Mouse (Mus musculus) heart, embryonic 14.5 days (tissue): ENCODE measurements around the gene Cfap97d1. TPM values are rescaled to one million over a fixed set of nuclear protein-coding genes. Genes with fewer than 3 reads are reported as not detected.

ENCODE experiments used
- polyA plus RNA-seq: library from polyadenylated mRNA; unstranded; fragments of >200 nt; fragmentation: Nextera tagmentation; extraction: Ambion mirVana; gene quantifications from 2 replicates; pipeline ENCODE4 v1.2.1, GENCODE M21; 2014

The Cfap97d1 gene
- polyA plus RNA-seq, 1 experiment from 2014 or later: not detected

Other genes with a start within 250 kb of the Cfap97d1 start
- gene Etv4, start 198.9 kb upstream of the Cfap97d1 start, polyA plus RNA-seq: 4.0 and 4.8 TPM in 2 replicates
- 13.8 and 13.9 TPM in 2 replicates for gene Meox1, start 89.9 kb upstream of the Cfap97d1 start, polyA plus RNA-seq
- gene Sost, start 17.3 kb upstream of the Cfap97d1 start, polyA plus RNA-seq: 0.12 and 0.55 TPM in 2 replicates
- gene Dusp3, start 2.7 kb downstream of the Cfap97d1 start, polyA plus RNA-seq: 56.4 and 58.9 TPM in 2 replicates
- 2.9 and 3.3 TPM in 2 replicates for gene Mpp3, start 44.2 kb downstream of the Cfap97d1 start, polyA plus RNA-seq
- gene Cd300lg, start 57.2 kb downstream of the Cfap97d1 start, polyA plus RNA-seq: 4.2 and 4.8 TPM in 2 replicates
- gene Mpp2, start 104.2 kb downstream of the Cfap97d1 start, polyA plus RNA-seq: 6.0 and 6.8 TPM in 2 replicates
- gene Ppy, start 117.0 kb downstream of the Cfap97d1 start, polyA plus RNA-seq: not detected in 2 replicates
- gene Pyy, start 123.6 kb downstream of the Cfap97d1 start, polyA plus RNA-seq: not detected in 2 replicates
- gene Nags, start 161.2 kb downstream of the Cfap97d1 start, polyA plus RNA-seq: not detected in 2 replicates
- gene Tmem101, start 172.1 kb downstream of the Cfap97d1 start, polyA plus RNA-seq: 28.2 and 34.1 TPM in 2 replicates
- gene Lsm12, start 201.0 kb downstream of the Cfap97d1 start, polyA plus RNA-seq: 60.3 and 62.1 TPM in 2 replicates
- 24.8 and 27.8 TPM in 2 replicates for gene G6pc3, start 205.3 kb downstream of the Cfap97d1 start, polyA plus RNA-seq
- gene Hdac5, start 245.9 kb downstream of the Cfap97d1 start, polyA plus RNA-seq: 52.1 and 54.5 TPM in 2 replicates